Mouse (Mus musculus) hindbrain, embryonic 14.5 days (tissue): ENCODE results near the gene Dusp18. TPM values are rescaled to one million over a fixed set of nuclear protein-coding genes. Genes with fewer than 3 reads are reported as not detected.

ENCODE experiments used
- ATAC-seq: fragments of 200-750 bp; cut with Nextera tagmentation; 2 replicates; pipeline ENCODE4 v1.8.0; 2017; ENCODE audit warnings: moderate number of reproducible peaks, mild to moderate bottlenecking, moderate TSS enrichment, moderate library complexity; ENCODE audit not compliant: low FRiP score
- DNase-seq: peaks from one replicate; pipeline ENCODE4 v3.0.0-alpha.2; 2015; ENCODE audit warnings: low spot score
- H3K27ac ChIP-seq: fragments of 300-500 bp; sonication (generic); 2 replicates; pipeline ENCODE4 v1.5.1; 2014; ENCODE audit warnings: mild to moderate bottlenecking, moderate library complexity
- H3K27me3 ChIP-seq: fragments of 300-500 bp; sonication (generic); 2 replicates; pipeline ENCODE4 v1.6.1; 2014; ENCODE audit warnings: mild to moderate bottlenecking, low read length, mixed read lengths; ENCODE audit not compliant: control insufficient read depth, insufficient read depth
- H3K36me3 ChIP-seq: fragments of 300-500 bp; sonication (generic); replicated peaks from 2 replicates; pipeline ENCODE4 v1.6.1; 2014; ENCODE audit not compliant: control insufficient read depth, insufficient read depth
- H3K4me1 ChIP-seq: fragments of 300-500 bp; sonication (generic); replicated peaks from 2 replicates; pipeline ENCODE4 v1.6.1; 2014; ENCODE audit warnings: antibody characterized with exemption, low read length, mixed read lengths; ENCODE audit not compliant: control insufficient read depth, insufficient read depth
- H3K4me2 ChIP-seq: fragments of 300-500 bp; sonication (generic); replicated peaks from 2 replicates; pipeline ENCODE4 v1.6.1; 2014; ENCODE audit warnings: mild to moderate bottlenecking, moderate library complexity
- H3K4me3 ChIP-seq: fragments of 300-500 bp; sonication (generic); replicated peaks from 2 replicates; pipeline ENCODE4 v1.5.1; 2014; ENCODE audit warnings: mild to moderate bottlenecking, low read length
- H3K9ac ChIP-seq: fragments of 300-500 bp; sonication (generic); 2 replicates; pipeline ENCODE4 v1.6.1; 2014
- H3K9me3 ChIP-seq: fragments of 300-500 bp; sonication (generic); 2 replicates; pipeline ENCODE4 v1.6.1; 2016; ENCODE audit warnings: low read length; ENCODE audit not compliant: control insufficient read depth
- WGBS: fragments of 180-500 bp; shearing (Covaris S2); extraction: QIAGEN DNeasy Blood & Tissue Kit; methylation state at CpG from one replicate; pipeline ENCODE4 v1.1.7; 2014; 5-methylcytosine and 5-hydroxymethylcytosine counted together
- polyA plus RNA-seq: library from polyadenylated mRNA; unstranded; fragments of >200 nt; fragmentation: Nextera tagmentation; extraction: Ambion mirVana; gene quantifications from 2 replicates; pipeline ENCODE4 v1.2.1, GENCODE M21; 2014

Dusp18 gene
- polyA plus RNA-seq, 1 experiment from 2014 or later = 29.2 TPM

DNA sequence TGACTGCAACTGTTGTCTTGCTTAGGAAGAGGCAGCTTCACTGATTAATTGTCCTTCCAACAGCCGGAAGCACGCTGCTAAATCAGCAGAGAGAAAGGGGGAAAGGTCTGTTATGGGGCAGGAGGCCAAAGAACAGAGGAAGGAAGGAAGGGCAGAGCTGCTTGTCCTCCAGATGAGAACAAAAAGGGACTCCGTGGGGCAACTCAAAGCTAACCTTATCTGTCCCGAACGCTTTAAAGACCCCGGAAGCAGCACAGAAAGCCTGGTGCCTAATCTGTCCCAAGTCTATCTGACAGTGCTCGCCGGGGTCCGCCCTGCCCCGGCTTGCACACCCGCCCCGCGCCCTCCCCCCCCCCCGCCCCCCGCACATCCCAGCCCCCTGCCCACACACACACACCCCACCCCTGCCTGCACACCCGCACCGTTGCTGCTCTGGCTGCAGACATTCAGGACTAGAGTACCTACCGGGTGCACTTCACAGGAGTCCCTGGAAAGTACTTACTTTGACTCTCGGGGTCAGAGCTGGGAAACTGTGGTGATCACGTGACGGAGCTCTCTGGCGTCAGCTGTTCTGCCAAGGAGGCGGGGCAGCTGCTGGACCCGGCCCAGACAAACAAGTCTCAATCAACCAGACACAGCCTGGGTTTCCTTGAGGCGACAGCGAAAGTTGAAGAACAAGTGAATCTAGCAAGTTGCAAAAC is 36.6 kb downstream of the Dusp18 start, which contains the start of gene Tcn2:
TSS of gene Tcn2 (minus strand) at position 649 of the 701 bp plus-strand sequence.
- ATAC-seq = peak; percentile 79
- H3K27me3 ChIP-seq = no peaks in the 10 kb centered on the region
- peak within 1 kb of the TSS; percentile 57 for H3K9ac ChIP-seq
- H3K4me1 ChIP-seq = peaks cover 10% of the 10 kb centered on the region; the same call in 1 of the 2 replicates
- no peaks in the 10 kb centered on the region for H3K9me3 ChIP-seq
- WGBS = under 1% methylated on average over 21 of the region's 26 CpGs
- peak within 1 kb of the TSS; percentile 73 for H3K4me2 ChIP-seq
- H3K36me3 ChIP-seq = 0 out of 2 replicates have a peak, but pooled peaks cover 5% of the 10 kb centered on the region
- DNase-seq = peak; percentile 74
- H3K27ac ChIP-seq = no peak within 1 kb of the TSS
- H3K4me3 ChIP-seq = peak within 1 kb of the TSS; percentile 44

DNA sequence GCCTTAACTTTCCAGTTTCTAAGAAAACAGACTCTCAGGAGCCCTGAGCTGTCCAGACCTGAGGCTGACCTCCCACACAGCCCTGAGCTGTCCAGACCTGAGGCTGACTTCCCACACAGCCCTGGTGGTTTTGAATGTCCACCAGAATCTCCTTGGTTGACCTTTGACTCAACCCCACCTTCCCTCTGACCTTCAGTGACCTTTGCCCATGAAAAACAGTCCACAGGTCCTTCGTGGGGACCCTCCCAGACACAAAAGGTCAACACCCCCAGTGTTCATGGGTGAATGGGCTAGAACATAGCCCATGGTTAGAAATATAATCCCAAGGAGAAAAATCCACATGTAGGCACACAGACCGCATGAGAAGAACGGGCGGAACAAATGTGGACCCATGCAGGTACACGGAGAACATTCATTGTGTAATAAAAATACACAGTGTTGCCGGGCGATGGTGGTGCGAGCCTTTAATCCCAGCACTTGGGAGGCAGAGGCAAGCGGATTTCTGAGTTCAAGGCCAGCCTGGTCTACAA is 38.8 kb downstream of the Dusp18 start:
- 81% methylated on average over 9 of the region's 9 CpGs for WGBS
- no peak overlapping the region for H3K4me2 ChIP-seq

DNA sequence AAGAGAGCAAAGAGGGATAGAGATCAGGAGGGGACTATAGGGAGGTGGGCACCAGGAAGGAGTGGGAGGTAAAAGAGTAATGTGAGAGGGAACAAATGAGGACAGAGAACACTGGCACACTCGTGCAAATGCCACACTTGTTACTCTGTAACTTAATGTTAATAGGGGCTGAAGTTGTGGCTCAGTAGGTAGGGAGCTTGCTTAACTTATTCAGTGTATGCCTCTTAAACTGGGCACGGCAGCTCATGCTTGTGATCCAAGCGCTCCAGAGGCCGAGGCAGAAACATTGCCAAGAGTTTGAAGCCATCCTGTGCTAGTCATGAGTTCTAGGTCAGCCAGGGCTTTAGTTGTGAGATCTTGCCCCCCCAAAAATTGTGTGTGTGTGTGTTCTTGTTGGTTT is 40.1 kb downstream of the Dusp18 start:
- H3K4me3 ChIP-seq = no peak overlapping the region
- no peak overlapping the region for H3K9ac ChIP-seq
- H3K36me3 ChIP-seq = no peaks in the 10 kb centered on the region
- no peak for ATAC-seq
- H3K9me3 ChIP-seq = no peaks in the 10 kb centered on the region
- no peak overlapping the region for H3K27ac ChIP-seq
- H3K4me1 ChIP-seq = peaks cover 10% of the 10 kb centered on the region; the same call in 1 of the 2 replicates
- DNase-seq = no peak
- H3K4me2 ChIP-seq = no peak overlapping the region
- no peaks in the 10 kb centered on the region for H3K27me3 ChIP-seq
- WGBS = 73% methylated on average over 4 of the region's 4 CpGs

More for the DNA sequence above, 38.8 kb downstream of the Dusp18 start:
- H3K27ac ChIP-seq = no peak overlapping the region
- H3K4me3 ChIP-seq = no peak overlapping the region
- DNase-seq = no peak
- H3K9me3 ChIP-seq = no peaks in the 10 kb centered on the region
- ATAC-seq = no peak
- no peaks in the 10 kb centered on the region for H3K27me3 ChIP-seq
- peaks cover 10% of the 10 kb centered on the region; the same call in 1 of the 2 replicates for H3K4me1 ChIP-seq
- H3K9ac ChIP-seq = no peak overlapping the region
- no peaks in the 10 kb centered on the region for H3K36me3 ChIP-seq

DNA sequence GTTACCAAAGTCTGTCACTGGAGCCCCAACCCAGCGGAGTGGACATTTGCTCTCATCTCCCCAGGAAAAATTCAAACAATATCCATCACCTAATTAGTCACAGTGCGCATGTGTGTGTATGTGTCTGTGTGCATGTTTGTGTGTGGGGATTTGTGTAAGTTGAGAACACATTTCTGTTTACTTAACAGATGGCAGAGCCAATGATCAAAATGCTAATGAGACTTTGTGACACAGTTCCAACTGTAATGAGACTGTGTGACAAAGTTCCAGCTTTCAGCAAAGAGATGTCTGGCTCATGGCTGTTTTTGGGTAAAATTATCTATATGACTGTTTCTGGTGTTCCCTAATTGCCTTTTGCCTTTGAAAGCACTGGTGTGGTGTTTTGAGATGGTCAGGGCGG is 41.3 kb downstream of the Dusp18 start:
- WGBS = 85% methylated on average over 3 of the region's 3 CpGs
- DNase-seq = no peak

DNA sequence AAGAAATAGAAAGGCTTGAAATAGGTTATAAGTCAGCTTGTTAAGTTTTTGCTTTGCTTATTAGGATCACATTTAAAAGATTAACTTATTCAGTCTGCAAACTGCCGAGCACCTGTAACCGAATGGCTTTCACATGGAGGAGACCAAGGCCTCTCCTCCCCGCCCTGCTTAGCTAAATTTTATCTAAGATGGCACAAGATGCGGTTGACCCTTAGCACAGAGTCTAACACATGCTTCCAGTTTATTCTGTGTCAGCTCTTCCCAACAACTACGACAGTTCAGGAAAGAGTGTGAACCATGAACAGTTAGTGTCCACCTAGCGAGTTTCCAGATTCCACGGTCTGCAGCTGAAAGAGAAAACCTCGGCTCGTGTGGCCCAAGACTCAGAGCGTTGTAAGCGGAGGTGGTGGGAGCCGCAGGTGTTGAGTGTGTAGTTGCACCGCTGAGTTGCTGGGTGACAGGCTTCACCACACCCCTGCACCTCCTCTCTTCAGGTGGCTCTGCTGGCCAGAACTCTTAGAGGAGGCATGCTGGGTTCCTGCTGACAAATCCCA is 42.4 kb downstream of the Dusp18 start:
- H3K27me3 ChIP-seq = no peaks in the 10 kb centered on the region
- WGBS = 82% methylated on average over 13 of the region's 13 CpGs
- no peak overlapping the region for H3K27ac ChIP-seq
- no peaks in the 10 kb centered on the region for H3K9me3 ChIP-seq
- no peak overlapping the region for H3K9ac ChIP-seq
- no peaks in the 10 kb centered on the region for H3K4me1 ChIP-seq
- no peaks in the 10 kb centered on the region for H3K36me3 ChIP-seq
- no peak for DNase-seq
- ATAC-seq = no peak
- H3K4me3 ChIP-seq = no peak overlapping the region
- no peak overlapping the region for H3K4me2 ChIP-seq

More for the DNA sequence above, 41.3 kb downstream of the Dusp18 start:
- no peaks in the 10 kb centered on the region for H3K36me3 ChIP-seq
- H3K4me1 ChIP-seq = peaks cover 3% of the 10 kb centered on the region; the same call in 1 of the 2 replicates
- H3K4me3 ChIP-seq = no peak overlapping the region
- no peak overlapping the region for H3K4me2 ChIP-seq
- no peak; the same call in 1 of the 2 replicates for ATAC-seq
- no peak overlapping the region for H3K27ac ChIP-seq
- H3K9me3 ChIP-seq = no peaks in the 10 kb centered on the region
- H3K27me3 ChIP-seq = no peaks in the 10 kb centered on the region
- no peak overlapping the region for H3K9ac ChIP-seq

DNA sequence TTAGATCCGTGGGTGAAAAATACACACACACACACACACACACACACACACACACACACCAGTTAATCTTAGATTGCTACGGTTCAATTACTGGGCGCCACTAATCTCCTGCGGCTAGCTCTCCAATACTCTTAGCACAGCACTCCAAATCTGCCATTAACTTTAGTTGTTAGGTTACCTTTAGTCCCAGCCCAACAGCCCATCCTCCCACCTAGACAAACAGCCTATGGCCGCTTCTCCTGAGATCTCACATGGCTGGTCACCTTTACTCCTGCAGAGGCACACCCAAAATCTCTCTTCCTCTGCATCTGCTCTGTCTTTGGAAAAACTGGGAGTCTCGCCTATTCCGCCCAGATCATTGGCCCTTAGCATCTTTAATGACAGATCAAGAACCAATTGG is 46.3 kb downstream of the Dusp18 start:
- WGBS = 86% methylated on average over 7 of the region's 7 CpGs
- Histone ChIP-seq H3K27ac (no peak overlapping the region), H3K9me3 (no peaks in the 10 kb centered on the region), H3K36me3 (no peaks in the 10 kb centered on the region), H3K27me3 (no peaks in the 10 kb centered on the region), H3K9ac (no peak overlapping the region), H3K4me3 (no peak overlapping the region), H3K4me1 (no peaks in the 10 kb centered on the region), H3K4me2 (no peak overlapping the region)
- no peak for DNase-seq
- ATAC-seq = no peak

DNA sequence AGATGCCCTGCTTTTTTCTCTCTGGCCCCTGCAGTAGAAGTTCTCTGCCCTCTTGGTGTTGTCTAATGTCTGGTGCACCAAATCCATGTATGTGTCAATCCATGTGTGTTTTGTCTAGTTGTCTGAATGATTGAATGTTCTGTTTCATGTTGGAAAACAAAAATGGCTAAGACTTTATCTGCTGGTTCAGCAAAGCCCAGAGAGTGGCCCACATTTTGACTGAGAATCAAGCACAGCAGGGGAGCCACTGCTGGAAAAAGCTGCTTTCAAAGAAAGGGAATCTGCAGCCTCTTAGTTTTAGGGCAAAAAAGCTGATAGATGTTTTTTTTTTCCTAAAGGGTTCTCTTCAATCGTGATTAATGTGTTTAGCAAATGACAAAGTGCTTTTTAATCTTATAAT is 51.3 kb downstream of the Dusp18 start:
- no peak overlapping the region for H3K4me3 ChIP-seq
- no peak overlapping the region for H3K27ac ChIP-seq
- H3K4me1 ChIP-seq = no peaks in the 10 kb centered on the region
- DNase-seq (no peak), ATAC-seq (no peak)
- no peaks in the 10 kb centered on the region for H3K9me3 ChIP-seq
- no peak overlapping the region for H3K9ac ChIP-seq
- 14% methylated on average over 1 of the region's 1 CpGs for WGBS
- H3K4me2 ChIP-seq = no peak overlapping the region
- no peaks in the 10 kb centered on the region for H3K36me3 ChIP-seq
- no peaks in the 10 kb centered on the region for H3K27me3 ChIP-seq

Other genes starting within 250 kb of the Dusp18 start
- 28.5 and 28.7 TPM in 2 replicates for gene Morc2a, start 246.0 kb upstream of the Dusp18 start, polyA plus RNA-seq
- gene Osbp2, start 31.3 kb upstream of the Dusp18 start, polyA plus RNA-seq = 23.8 and 27.9 TPM in 2 replicates
- gene 4921536K21Rik, start 142 bp upstream of the Dusp18 start, polyA plus RNA-seq = 0.13 and 0.28 TPM in 2 replicates
- gene Slc35e4, start 19.4 kb downstream of the Dusp18 start, polyA plus RNA-seq = 11.2 and 14.2 TPM in 2 replicates
- 31.0 and 31.4 TPM in 2 replicates for gene Tcn2, start 36.9 kb downstream of the Dusp18 start, polyA plus RNA-seq
- gene Pes1, start 68.7 kb downstream of the Dusp18 start, polyA plus RNA-seq = 45.1 and 48.0 TPM in 2 replicates
- gene 4930556J24Rik, start 81.5 kb downstream of the Dusp18 start, polyA plus RNA-seq = 0.23 TPM in 2 replicates
- gene Gal3st1, start 88.4 kb downstream of the Dusp18 start, polyA plus RNA-seq = 8.1 and 9.1 TPM in 2 replicates
- gene Sec14l4, start 136.2 kb downstream of the Dusp18 start, polyA plus RNA-seq = not detected in 2 replicates
- gene Sec14l3, start 169.6 kb downstream of the Dusp18 start, polyA plus RNA-seq = 0.54 and 0.63 TPM in 2 replicates
- gene Mtfp1, start 200.2 kb downstream of the Dusp18 start, polyA plus RNA-seq = 9.3 and 10.6 TPM in 2 replicates
- 3.6 and 4.1 TPM in 2 replicates for gene Sec14l2, start 228.2 kb downstream of the Dusp18 start, polyA plus RNA-seq
- gene Rnf215, start 240.0 kb downstream of the Dusp18 start, polyA plus RNA-seq = 46.4 and 48.2 TPM in 2 replicates